Mouse (Mus musculus) intestine, postnatal 0 days (tissue): Measurements from ENCODE around the gene Smarcd3. TPM values are rescaled to one million over a fixed set of nuclear protein-coding genes. Genes with fewer than 3 reads are reported as not detected.
"Not testable (repeated sequence)": the region's sequence is repeated elsewhere in the genome, so short reads cannot be mapped to it uniquely, and the experiment has no call there.

Experiments used
- ATAC-seq: fragments of 200-750 bp; cut with Nextera tagmentation; 2 replicates; pipeline ENCODE4 v1.8.0; 2017; ENCODE audit warnings: mild to moderate bottlenecking, moderate TSS enrichment, moderate library complexity
- H3K27ac ChIP-seq: fragments of 300-500 bp; sonication (generic); 2 replicates; pipeline ENCODE4 v1.5.1; 2014; ENCODE audit warnings: mild to moderate bottlenecking, low read depth, low read length, moderate library complexity
- H3K27me3 ChIP-seq: fragments of 300-500 bp; sonication (generic); replicated peaks from 2 replicates; pipeline ENCODE4 v1.6.1; 2014; ENCODE audit warnings: low read length, mixed read lengths; ENCODE audit not compliant: control insufficient read depth, insufficient read depth
- H3K36me3 ChIP-seq: fragments of 300-500 bp; sonication (generic); 2 replicates; pipeline ENCODE4 v1.6.1; 2014; ENCODE audit warnings: mild to moderate bottlenecking, moderate library complexity; ENCODE audit not compliant: control insufficient read depth, insufficient read depth
- H3K4me1 ChIP-seq: fragments of 300-500 bp; sonication (generic); replicated peaks from 2 replicates; pipeline ENCODE4 v1.6.1; 2014; ENCODE audit warnings: antibody characterized with exemption, low read length, mixed read lengths; ENCODE audit not compliant: control insufficient read depth, insufficient read depth
- H3K4me2 ChIP-seq: fragments of 300-500 bp; sonication (generic); replicated peaks from 2 replicates; pipeline ENCODE4 v1.6.1; 2014; ENCODE audit warnings: low read depth, mild to moderate bottlenecking, moderate library complexity
- H3K4me3 ChIP-seq: fragments of 300-500 bp; sonication (generic); 2 replicates; pipeline ENCODE4 v1.5.1; 2014; ENCODE audit warnings: low read depth, low read length
- H3K9ac ChIP-seq: fragments of 300-500 bp; sonication (generic); 2 replicates; pipeline ENCODE4 v1.6.1; 2014; ENCODE audit warnings: mild to moderate bottlenecking, low read depth, low read length
- H3K9me3 ChIP-seq: fragments of 300-500 bp; sonication (generic); 2 replicates; pipeline ENCODE4 v1.6.1; 2016; ENCODE audit warnings: mixed run types; ENCODE audit not compliant: control insufficient read depth
- CTCF ChIP-seq: sonication (generic); IDR thresholded peaks from 2 replicates; pipeline ENCODE4 v1.5.1; 2016; ENCODE audit warnings: low read depth, mild to moderate bottlenecking, control low read depth, antibody characterized with exemption, moderate library complexity
- WGBS: fragments of 180-500 bp; shearing (Covaris S2); extraction: QIAGEN DNeasy Blood & Tissue Kit; methylation state at CpG from one replicate; pipeline ENCODE4 v1.1.7; 2014; 5-methylcytosine and 5-hydroxymethylcytosine counted together
- polyA plus RNA-seq: library from polyadenylated mRNA; unstranded; fragments of >200 nt; fragmentation: Nextera tagmentation; extraction: Ambion mirVana; gene quantifications from 2 replicates; pipeline ENCODE4 v1.2.1, GENCODE M21; 2015

Smarcd3 gene
- polyA plus RNA-seq, 1 experiment from 2014 or later: 6.6 TPM

DNA sequence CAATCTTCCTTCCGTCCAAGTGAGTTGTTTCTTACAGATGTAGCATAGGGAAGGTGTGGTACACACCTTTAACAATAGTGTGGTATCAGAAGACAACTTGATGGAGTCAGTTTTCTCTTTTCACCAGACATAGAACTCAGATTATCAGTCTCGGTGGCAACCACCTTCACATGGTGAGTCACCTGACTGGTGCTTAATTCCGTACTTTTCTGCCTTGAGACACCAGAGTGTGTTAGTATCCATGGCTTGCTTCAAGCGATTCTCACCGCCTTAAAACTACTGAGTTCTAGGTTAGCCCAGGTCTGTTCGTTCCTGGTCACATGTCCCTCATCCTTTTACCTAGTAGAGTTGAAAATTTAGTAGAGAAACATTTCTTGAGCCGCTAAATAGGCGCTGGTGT, 38.1 kb downstream of the Smarcd3 start:
- 9% methylated on average over 8 of the region's 8 CpGs for WGBS
- Histone ChIP-seq H3K9ac (peak overlapping the region; percentile 66), H3K27me3 (no peaks in the 10 kb centered on the region), H3K4me3 (peak overlapping the region; percentile 77), H3K9me3 (no peaks in the 10 kb centered on the region), H3K36me3 (peaks cover 17% of the 10 kb centered on the region; the same call in 1 of the 2 replicates), H3K27ac (no peak overlapping the region), H3K4me1 (peaks cover 4% of the 10 kb centered on the region; the same call in 1 of the 2 replicates), H3K4me2 (peak overlapping the region; percentile 81)
- 0 out of 2 replicates have a peak, but pooled peaks have one; percentile 15 for ATAC-seq
- TF ChIP-seq CTCF: no peak

DNA sequence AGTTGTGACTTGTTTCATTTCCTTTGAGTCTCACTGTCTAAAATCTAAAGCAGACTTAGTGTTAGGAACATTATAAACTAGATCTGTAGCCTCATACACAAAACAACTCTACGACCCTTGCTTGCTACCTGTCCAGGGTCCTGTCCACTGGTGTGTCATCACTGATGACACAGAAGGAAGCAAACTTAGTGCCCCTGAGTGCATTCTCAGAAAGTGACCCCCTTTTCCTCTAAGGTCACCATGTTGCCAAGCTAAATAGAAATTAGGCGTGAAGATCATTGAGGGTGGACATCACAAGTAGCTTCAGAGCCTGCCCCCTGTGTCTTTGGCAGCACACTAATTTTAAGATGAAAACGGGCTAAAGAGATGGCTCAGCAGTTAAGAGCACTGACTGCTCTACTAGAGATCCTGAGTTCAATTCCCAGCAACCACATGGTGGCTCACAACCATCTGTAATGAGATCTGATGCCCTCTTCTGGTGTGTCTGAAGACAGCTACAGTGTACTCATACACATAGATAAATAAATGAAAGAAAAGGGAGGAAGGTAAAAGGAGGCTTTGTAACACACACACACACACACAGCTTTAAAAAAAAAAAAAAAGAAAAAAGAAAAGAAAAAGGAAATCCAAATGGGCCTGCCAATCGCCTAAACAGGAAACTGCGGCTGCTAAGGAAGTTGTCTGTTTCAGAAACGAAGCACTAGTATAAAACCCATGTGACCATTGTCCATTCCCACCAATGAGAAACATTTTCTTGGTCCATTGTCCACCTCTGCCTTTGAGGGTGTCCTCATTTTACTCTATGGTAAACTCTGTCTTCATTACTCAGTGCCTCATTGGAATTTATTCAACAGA, 45.9 kb downstream of the Smarcd3 start:
- Histone ChIP-seq H3K27ac (peak overlapping the region; percentile 77), H3K9ac (peak overlapping the region; percentile 51; the same call in 1 of the 2 replicates), H3K36me3 (peaks cover 18% of the 10 kb centered on the region), H3K4me1 (0 out of 2 replicates have a peak, but pooled peaks cover 4% of the 10 kb centered on the region), H3K4me3 (peak overlapping the region; percentile 43), H3K27me3 (no peaks in the 10 kb centered on the region), H3K4me2 (peak overlapping the region; percentile 92), H3K9me3 (no peaks in the 10 kb centered on the region)
- WGBS: 63% methylated on average over 6 of the region's 6 CpGs
- no peak for ATAC-seq
- no peak; the same call in 1 of the 2 replicates for TF ChIP-seq CTCF

DNA sequence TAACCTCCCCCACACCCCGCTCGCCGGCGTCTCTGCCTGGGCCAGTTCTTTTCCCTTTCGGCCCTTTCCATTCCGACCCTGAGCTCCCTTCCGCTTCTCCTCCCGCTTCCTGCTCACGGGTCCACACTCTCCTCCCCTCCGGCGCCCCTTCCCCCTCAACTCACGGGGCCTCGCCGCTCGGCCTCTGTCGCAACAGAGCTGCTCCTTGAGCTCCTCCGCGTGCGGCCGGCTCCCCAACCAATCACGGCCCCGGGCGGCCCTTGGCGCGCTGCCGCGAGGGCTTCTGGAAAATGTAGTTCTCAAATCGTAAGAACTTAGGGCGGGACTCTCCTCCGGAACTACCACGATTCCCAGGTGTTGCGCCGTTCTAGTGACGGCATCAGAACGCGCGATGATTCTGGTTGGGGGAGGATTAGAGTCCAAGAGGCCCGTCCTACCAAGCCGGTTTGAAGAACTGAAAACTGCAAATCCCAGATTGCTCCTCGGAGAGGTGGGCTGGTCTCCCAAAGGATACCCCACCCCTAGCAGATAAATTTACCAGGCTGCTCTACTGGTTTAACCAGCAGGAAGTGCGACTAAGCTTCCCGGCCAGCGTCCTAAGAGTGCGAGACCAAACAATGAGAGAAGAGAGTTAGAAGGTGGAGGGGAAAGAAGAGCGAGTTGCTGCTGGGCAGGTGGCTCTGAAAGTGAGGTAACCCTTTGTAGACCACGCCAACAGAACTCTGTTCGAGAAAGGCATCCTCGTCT, 46.9 kb downstream of the Smarcd3 start, which contains the start of gene Abcf2:
Abcf2 (minus strand) TSS at position 285 of the 747 bp plus-strand sequence.
- H3K27me3 ChIP-seq: no peaks in the 10 kb centered on the region
- no peaks in the 10 kb centered on the region for H3K9me3 ChIP-seq
- H3K4me2 ChIP-seq: peak within 1 kb of the TSS; percentile 92
- H3K36me3 ChIP-seq: peaks cover 28% of the 10 kb centered on the region
- under 1% methylated on average over 48 of the region's 48 CpGs for WGBS
- 0 out of 2 replicates have a peak, but pooled peaks cover 4% of the 10 kb centered on the region for H3K4me1 ChIP-seq
- no peak for TF ChIP-seq CTCF
- H3K4me3 ChIP-seq: peak within 1 kb of the TSS; percentile 73
- H3K27ac ChIP-seq: peak within 1 kb of the TSS; percentile 77
- H3K9ac ChIP-seq: peak within 1 kb of the TSS; percentile 76
- ATAC-seq: peak; percentile 97

DNA sequence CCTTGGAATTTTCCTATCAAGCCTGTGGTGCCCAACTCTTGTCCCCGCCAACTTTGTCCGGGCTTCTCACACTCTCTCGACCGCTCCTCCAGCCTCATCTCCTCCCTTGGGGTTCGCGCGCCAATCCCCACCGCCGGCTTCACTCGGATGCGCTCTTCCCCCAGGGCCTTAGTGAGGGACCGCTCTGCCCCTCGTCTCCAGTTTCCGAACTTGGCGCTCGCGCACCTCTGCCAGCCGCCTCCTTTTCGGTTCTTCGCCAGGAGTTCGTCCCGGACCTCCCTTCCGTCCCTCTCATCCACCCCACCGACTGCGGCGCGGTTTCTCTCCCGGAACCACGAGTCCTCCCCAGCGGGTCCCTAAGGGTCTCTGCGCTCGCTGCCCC, 47.4 kb downstream of the Smarcd3 start:
- Histone ChIP-seq H3K9me3 (no peaks in the 10 kb centered on the region), H3K4me1 (0 out of 2 replicates have a peak, but pooled peaks cover 4% of the 10 kb centered on the region), H3K36me3 (peaks cover 34% of the 10 kb centered on the region), H3K4me3 (peak overlapping the region; percentile 73), H3K27me3 (no peaks in the 10 kb centered on the region), H3K27ac (peak overlapping the region; percentile 65), H3K9ac (peak overlapping the region; percentile 76), H3K4me2 (peak overlapping the region; percentile 92)
- TF ChIP-seq CTCF: no peak
- 0% methylated on average over 32 of the region's 32 CpGs for WGBS
- peak; percentile 20 for ATAC-seq

DNA sequence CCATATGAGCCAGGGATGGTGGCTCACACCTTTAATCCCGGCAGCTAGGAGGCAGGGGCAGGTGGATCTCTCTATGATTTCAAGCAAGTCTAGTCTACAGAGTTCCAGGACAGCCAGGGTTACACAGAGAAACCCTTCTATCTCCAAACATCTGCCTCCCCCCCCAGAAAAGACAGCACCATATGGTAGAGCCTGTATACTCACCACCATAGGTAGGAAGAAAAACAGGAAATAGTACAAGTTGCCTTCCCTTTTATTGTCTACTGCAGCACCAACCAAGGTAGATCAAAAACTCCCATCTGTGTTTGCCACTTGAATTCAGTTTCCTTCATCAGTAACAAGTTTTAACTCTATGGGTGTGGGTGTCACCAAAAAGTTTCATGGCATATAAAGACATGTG, 48.3 kb downstream of the Smarcd3 start:
- TF ChIP-seq CTCF: no peak
- peaks cover 42% of the 10 kb centered on the region for H3K36me3 ChIP-seq
- H3K4me3 ChIP-seq: no peak overlapping the region
- 0 out of 2 replicates have a peak, but pooled peaks cover 4% of the 10 kb centered on the region for H3K4me1 ChIP-seq
- no peaks in the 10 kb centered on the region for H3K27me3 ChIP-seq
- no peaks in the 10 kb centered on the region for H3K9me3 ChIP-seq
- no peak overlapping the region for H3K27ac ChIP-seq
- H3K4me2 ChIP-seq: 0 out of 2 replicates have a peak overlapping the region, but pooled peaks have one; percentile 92
- WGBS: 82% methylated on average over 1 of the region's 1 CpGs
- H3K9ac ChIP-seq: peak overlapping the region; percentile 76; the same call in 1 of the 2 replicates
- no peak for ATAC-seq

DNA sequence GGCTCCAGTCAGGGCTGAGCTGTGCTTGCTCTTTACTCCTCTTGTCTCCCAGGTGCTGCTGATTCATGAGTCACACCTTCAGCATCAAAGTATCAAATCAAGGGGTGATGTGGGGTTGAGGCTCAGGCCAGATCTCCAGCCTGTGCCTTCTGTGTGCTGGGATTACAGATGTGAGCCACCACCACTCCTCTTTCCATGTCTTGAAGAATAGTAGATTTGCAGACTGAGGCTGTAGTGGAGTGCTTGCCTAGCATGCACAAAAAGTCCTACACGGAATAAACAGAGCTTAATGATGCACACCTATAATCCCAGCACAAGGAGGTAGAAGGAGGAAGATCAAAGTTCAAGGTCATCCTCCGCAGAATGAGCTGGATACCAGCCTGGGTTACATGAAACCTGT, 67.5 kb downstream of the Smarcd3 start, which contains the start of gene 4931409K22Rik:
4931409K22Rik (minus strand) TSS at position 101 of the 400 bp plus-strand sequence.
- WGBS: 69% methylated on average over 2 of the region's 2 CpGs
- Histone ChIP-seq H3K9ac (no peak within 1 kb of the TSS), H3K4me1 (no peaks in the 10 kb centered on the region), H3K27me3 (no peaks in the 10 kb centered on the region), H3K27ac (no peak within 1 kb of the TSS), H3K9me3 (no peaks in the 10 kb centered on the region), H3K36me3 (no peaks in the 10 kb centered on the region), H3K4me2 (no peak within 1 kb of the TSS), H3K4me3 (no peak within 1 kb of the TSS)
- ATAC-seq: no peak
- no peak for TF ChIP-seq CTCF

DNA sequence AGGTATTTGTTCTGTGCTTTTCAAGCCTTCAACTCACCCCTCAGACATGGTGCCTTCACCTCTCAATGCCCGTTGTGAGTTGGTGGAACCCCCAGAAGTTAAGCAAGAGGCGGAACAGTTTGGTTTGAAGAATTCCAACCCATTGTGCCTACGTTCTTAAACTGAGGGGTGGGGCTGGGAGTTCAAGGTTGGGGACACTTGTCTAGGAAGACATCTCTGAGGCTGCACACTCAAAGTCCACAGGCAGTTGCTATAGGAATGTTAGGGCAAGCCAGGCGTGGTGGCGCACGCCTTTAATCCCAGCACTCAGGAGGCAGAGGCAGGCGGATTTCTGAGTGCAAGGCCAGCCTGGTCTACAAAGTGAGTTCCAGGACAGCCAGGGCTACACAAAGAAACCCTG, 68.9 kb downstream of the Smarcd3 start:
- WGBS: 94% methylated on average over 7 of the region's 7 CpGs
- not testable (repeated sequence) for H3K4me1 ChIP-seq, H3K27me3 ChIP-seq, H3K27ac ChIP-seq, H3K9me3 ChIP-seq, H3K36me3 ChIP-seq, H3K4me3 ChIP-seq, H3K4me2 ChIP-seq, ATAC-seq, H3K9ac ChIP-seq
